Mouse (Mus musculus) retina, adult 2 months (tissue): Measurements from ENCODE around the gene Tssk4.

Source experiments
- DNase-seq: peaks from one replicate; pipeline ENCODE4 v3.0.0-alpha.2; 2012; ENCODE audit warnings: low read depth, low spot score

The Tssk4 gene

DNA sequence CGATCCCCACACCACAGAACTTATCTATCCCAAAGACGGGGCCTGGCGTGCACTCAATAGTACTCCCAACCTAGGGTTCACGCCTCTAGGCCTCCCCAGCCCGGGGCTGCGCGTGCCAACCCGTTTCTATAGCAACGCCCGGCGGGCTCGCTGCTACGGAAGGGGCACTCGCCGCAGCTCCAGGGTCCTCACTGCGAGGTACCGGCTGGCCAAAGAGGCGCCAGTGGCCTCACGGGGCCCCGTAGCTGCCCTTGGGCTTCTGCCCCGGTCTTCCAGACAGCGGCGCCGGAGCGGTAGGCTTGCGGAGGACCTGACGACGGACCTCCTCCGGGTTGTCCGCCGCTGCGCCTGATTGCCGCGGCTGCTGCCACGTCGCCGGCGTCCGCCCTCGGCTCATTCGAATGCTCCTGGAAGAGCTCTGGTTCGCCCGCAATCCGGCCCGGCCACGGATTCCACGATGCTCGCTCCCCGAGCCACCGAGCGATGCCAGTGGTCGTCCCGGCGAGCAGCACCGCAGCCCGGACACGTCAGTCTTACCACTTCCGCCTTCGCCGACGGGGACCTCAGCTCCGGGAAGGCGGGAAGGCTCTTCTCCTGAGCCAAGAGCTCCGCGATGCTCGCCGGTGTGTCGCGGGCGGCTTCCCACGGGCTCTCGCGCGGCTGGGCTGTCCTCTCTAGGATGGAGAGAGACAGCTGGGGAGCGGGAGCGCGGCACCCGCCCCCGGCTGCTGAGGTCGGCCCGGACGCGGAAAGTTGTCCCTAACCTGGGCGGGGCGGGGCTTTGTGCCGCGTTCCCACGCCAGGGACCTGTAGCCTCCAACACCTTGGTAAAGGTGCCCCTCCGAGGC is 6.7 kb upstream of the Tssk4 start, which contains the start of gene Tm9sf1:
Tm9sf1 (minus strand) TSS at position 747 of the 848 bp plus-strand sequence.
- DNase-seq: peak; percentile 70

DNA sequence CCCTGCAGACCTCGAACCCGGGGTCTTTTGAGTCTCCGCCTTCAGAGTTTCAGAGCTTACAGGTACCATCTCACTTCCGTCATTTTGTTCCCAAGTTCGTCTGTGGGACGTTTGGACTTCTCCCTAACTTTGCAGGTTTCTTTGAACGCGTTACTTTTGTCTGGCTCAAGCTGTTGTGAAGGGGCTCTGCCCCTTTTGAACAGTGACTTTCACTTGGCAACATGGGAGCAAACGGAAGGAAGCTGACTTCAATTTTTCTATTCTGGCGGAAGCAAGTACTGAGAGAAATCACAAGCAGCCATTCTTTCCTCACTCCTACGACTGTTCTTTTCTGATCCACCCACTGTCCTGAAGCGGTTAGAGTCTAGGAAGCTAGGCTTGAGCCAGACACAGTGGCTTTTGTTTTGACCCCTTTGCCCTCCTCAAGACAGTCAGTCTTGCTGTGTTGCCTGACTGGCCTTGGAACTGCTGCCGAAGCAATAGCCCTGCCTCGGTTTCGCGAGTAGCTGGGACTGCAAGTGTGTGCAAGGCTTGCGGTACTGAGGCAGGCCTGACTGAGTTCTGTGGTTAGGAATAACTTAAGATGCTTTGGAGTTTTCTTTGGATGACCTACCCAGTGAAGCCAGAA is 5.6 kb upstream of the Tssk4 start:
- DNase-seq: no peak

GRCm38 (mm10) chr14:55651528-55651927 is 1.5 kb downstream of the Tssk4 start:
- DNase-seq: no peak

DNA sequence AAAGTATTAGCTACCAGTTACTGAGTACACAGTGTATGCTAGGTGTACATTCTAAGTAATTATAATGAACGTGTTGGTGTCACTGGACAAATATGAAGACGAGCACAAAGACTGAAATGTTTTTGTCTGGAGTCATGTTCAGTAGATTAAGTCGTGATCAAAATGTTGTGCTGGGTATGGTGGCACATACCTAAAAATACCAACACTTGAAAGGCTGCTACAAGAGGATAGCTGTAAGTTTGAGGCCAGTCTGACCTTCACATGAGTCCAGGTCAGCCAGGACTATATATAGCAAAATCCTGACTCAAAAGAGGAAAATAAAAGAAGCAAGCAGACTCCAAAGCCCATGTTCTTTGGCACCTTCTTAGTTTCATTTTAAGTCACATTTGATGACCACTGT is 7.0 kb downstream of the Tssk4 start:
- DNase-seq: no peak

GRCm38 (mm10) chr14:55658011-55658410 is 8.0 kb downstream of the Tssk4 start:
- DNase-seq: no peak

DNA sequence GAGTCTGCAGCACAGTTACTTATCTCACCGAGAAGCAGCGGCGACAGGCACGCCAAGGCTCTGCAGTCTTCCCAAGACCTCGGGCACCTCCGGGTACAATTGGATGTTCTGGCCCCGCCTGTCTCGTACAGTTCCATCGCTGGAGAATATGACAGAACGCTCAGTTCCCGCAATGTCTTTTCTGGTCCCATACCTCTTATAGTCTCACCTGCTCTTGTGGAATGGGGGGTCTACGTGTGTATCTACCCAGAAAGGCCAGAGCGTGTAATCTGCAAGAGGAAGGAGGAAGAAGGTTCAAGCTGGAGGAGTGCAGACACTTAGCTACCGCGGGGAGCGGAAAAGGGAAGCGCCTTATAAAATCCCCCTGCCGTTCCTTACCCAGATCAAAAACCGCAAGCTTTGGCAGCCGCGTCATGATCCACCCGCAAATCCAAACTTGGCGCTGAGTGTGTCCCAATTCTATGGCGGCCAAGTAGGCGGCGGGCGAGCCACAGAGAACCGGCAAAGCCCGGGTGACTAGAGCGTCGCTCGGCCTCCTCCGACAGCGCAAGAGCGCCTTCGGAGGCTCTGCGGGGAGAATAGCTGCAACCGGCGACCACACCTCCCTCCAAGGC is 10.1 kb downstream of the Tssk4 start, which contains the start of gene Mdp1:
Mdp1 (minus strand) TSS at position 549 of the 614 bp plus-strand sequence.
- peak; percentile 74 for DNase-seq

DNA sequence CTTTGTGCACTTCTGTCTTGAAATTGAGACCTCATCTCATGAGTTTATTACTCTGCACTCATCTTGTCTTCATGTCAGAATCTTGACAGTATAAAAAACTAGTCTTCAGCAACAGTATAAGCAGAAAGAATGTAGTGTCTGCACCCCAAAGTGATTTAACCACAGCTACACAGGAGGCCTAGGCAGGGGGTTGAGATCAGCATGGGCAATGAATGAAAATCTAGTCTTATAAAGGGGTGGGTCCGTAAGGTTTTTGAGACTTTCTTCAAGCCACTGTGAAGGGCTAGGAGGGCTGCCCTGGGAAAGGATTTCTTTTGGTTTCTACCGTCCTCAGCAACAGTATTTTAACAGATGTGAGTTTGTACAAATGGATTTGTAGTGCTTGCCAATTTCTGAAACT is 10.7 kb downstream of the Tssk4 start:
- DNase-seq: no peak

GRCm38 (mm10) chr14:55671486-55671832 is 21.5 kb downstream of the Tssk4 start:
- DNase-seq: peak; percentile 26

GRCm38 (mm10) chr14:55671833-55672740 is 22.1 kb downstream of the Tssk4 start, which contains the start of the genes Gmpr2 and Nedd8:
Gmpr2 (plus strand) TSS chr14:55671941.
Nedd8 (minus strand) TSS chr14:55672124.
- DNase-seq: peak; percentile 81

GRCm38 (mm10) chr14:55672741-55673060 is 22.7 kb downstream of the Tssk4 start:
- DNase-seq: no peak

DNA sequence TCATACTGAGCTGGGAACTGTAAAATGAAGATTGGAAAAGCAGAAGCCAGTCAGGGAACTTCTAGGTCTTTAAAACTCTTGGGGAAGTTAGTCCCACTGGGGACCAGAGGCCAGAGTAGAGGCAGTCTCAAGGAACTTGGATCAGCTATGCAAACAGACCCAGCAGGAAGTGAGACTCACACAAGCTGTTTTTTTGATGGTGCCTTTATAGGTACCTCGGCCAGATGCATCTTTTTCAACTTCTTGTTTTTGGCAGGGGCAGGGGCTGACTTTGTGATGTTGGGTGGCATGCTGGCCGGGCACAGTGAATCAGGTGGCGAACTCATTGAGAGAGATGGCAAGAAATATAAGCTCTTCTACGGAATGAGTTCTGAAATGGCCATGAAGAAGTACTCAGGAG is 27.6 kb downstream of the Tssk4 start:
- DNase-seq: no peak

GRCm38 (mm10) chr14:55681160-55682117 is 31.5 kb downstream of the Tssk4 start, which contains the start of gene Tinf2:
Tinf2 (minus strand) TSS chr14:55681820.
- peak; percentile 94 for DNase-seq

- no peak for DNase-seq
These were observed 32.1 kb downstream of the Tssk4 start for GRCm38 (mm10) chr14:55682118-55682493.

DNA sequence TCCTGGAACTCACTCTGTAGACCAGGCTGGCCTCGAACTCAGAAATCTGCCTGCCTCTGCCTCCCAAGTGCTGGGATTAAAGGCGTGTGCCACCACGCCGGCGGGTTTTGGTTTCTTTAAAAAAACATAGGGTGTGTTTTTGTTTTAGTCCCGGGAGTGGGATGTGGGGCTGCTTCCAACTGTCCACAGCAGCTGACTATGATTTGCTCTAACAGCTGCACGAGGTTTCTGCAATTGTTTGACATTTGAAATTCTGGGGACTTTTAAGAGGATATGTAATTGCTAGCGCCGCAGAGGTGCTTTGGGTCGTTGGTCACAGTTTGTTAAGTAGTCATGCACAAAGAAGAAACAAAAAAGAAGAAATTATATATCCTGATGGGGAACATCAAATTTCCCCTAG is 39.4 kb downstream of the Tssk4 start:
- DNase-seq: no peak

GRCm38 (mm10) chr14:55697226-55697625 is 47.2 kb downstream of the Tssk4 start:
- no peak for DNase-seq

- DNase-seq: no peak
These were observed 51.1 kb downstream of the Tssk4 start for GRCm38 (mm10) chr14:55701131-55701530.
